Mouse (Mus musculus): ENCODE data around the gene Muc1. TPM values are rescaled to one million over a fixed set of nuclear protein-coding genes. Genes with fewer than 3 reads are reported as not detected.
A peak's percentile ranks its signal among the peaks of the same experiment; 100 is the strongest.

Gene Muc1
- polyA plus RNA-seq, 1 experiment from 2014 or later, result 0.30 TPM

DNA sequence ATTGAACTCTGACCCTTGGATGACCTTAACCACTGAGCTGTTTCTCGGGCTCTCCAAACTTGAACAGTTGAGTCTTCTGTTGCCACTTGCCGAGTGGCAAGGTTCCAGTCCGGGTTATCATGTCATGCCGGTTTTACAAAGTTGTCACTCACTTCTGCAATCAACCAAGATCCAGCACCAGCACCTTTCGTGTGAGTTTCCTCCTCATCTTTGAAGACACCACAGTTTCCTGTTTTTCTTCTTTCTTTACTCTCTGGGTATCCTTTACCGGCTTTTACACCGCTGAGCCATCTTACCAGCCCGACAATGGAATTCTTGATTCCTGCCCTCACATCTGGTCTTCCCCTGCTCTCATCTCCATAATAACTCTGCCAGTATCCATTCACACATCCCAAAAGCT, 38.4 kb upstream of the Muc1 start:
- no peak for DNase-seq (ENCODE audit: low spot score)
- H3K27me3 ChIP-seq (replicated peaks; ENCODE audit: control insufficient read depth, insufficient read depth, low read length), result no peaks in the 10 kb centered on the region
- H3K4me1 ChIP-seq (replicated peaks; ENCODE audit: control insufficient read depth, insufficient read depth, low read length), result peaks cover 9% of the 10 kb centered on the region
- no peak overlapping the region for H3K4me3 ChIP-seq (ENCODE audit: low read depth, low read length)
- ATAC-seq (replicated peaks; ENCODE audit: low FRiP score), result no peak
- no peak overlapping the region for H3K27ac ChIP-seq (ENCODE audit: low read depth, low read length)
- H3K36me3 ChIP-seq (ENCODE audit: control insufficient read depth, insufficient read depth, low read length), result no peaks in the 10 kb centered on the region
- 43% methylated on average over 8 of the region's 8 CpGs for WGBS
- no peak overlapping the region for H3K4me2 ChIP-seq
- H3K9ac ChIP-seq (ENCODE audit: low read depth, low read length), result no peak overlapping the region
- no peaks in the 10 kb centered on the region for H3K9me3 ChIP-seq (ENCODE audit: control insufficient read depth, low read length)

DNA sequence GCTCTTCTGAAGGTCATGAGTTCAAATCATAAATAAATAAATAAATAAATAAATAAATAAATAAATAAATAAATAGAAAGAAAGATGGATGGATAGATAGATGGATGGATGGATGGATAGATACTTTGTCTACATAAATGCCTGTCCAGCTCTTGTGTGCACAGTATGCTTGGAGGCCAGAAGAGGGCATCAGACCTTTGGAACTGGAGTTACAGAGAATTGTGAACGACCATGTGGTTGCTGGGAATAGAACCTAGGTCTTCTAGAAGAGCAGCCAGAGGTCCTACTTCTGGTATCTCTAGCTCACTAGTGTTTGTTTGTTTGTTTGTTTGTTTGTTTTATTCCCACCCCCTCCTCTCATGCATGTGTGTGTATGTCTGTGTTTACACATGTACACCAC, 35.5 kb upstream of the Muc1 start:
- no peak overlapping the region for H3K9ac ChIP-seq (ENCODE audit: low read depth, low read length)
- ATAC-seq (replicated peaks; ENCODE audit: low FRiP score) (no peak), DNase-seq (ENCODE audit: low spot score) (no peak)
- H3K4me2 ChIP-seq, result no peak overlapping the region
- WGBS, result 83% methylated on average over 1 of the region's 1 CpGs
- no peaks in the 10 kb centered on the region for H3K36me3 ChIP-seq (ENCODE audit: control insufficient read depth, insufficient read depth, low read length)
- H3K4me3 ChIP-seq (ENCODE audit: low read depth, low read length), result no peak overlapping the region
- H3K9me3 ChIP-seq (ENCODE audit: control insufficient read depth, low read length), result no peaks in the 10 kb centered on the region
- H3K4me1 ChIP-seq (replicated peaks; ENCODE audit: control insufficient read depth, insufficient read depth, low read length), result peaks cover 9% of the 10 kb centered on the region
- H3K27ac ChIP-seq (ENCODE audit: low read depth, low read length), result no peak overlapping the region
- H3K27me3 ChIP-seq (replicated peaks; ENCODE audit: control insufficient read depth, insufficient read depth, low read length), result no peaks in the 10 kb centered on the region

DNA sequence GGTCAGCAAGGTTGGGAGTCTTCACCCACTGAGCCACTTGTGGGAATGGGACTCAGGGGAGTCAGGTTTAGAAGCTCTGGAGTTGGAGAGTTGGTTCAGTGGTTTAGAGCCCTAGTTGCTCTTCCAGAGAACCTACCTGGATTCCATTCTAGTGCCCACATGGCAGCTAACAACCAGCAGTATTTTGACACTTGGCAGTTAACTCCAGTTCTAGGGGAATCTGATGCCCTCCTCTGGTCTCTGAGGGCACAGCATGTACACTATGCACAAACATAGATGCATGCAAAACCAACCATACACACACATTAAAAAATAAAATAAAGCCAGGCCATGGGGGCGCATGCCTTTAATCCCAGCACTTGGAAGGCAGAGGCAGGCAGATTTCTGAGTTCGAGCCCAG, 35.0 kb upstream of the Muc1 start:
- 85% methylated on average over 2 of the region's 2 CpGs for WGBS
- DNase-seq (ENCODE audit: low spot score) (no peak), ATAC-seq (replicated peaks; ENCODE audit: low FRiP score) (no peak)

DNA sequence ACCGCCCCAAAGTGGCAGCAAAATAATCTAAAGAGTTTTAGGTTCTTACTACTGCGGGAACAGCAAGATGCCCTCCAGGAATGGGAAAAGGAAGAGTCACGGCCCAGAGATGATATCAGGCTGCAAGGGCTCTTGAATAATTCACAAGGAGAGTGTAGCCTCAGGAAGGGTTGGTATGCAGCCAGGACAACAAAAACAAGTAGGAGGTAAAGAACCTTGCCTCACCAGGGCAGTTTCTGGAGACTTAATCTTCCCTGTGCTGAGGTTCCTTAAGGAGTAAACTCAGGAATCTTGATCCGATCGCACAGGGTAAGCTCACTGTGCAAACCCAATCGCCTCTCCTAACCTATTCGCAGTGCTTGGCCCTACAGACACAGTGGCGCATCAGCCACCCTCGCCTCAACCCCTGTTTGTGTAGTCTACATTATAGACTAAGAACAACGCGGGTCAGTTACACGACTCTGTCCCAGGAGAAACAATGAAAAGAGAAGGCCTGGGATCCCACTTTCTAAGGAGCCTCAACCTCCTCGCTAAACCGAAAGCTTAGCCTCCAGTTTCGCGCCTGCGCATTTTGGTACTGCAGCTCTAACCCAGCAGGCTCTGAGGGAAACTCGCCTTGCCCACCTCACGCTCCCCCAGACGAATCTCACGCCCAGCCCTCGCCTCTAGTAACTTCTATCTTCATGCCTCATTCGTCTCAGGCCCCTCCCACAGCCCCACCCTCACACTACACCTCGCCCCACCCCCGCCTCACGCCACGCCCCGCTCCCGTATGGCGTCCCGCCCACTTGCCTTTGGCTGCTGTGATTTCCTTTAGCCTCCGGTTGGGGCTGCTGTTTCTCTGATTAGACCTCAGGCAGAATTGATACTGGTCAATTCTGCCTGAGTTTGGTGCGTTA, 32.6 kb upstream of the Muc1 start:
- H3K4me1 ChIP-seq (replicated peaks; ENCODE audit: control insufficient read depth, insufficient read depth, low read length), result peaks cover 9% of the 10 kb centered on the region
- H3K9ac ChIP-seq (ENCODE audit: low read depth, low read length), result peak overlapping the region; percentile 75
- no peaks in the 10 kb centered on the region; the same call in 1 of the 2 replicates for H3K27me3 ChIP-seq (replicated peaks; ENCODE audit: control insufficient read depth, insufficient read depth, low read length)
- H3K27ac ChIP-seq (ENCODE audit: low read depth, low read length), result peak overlapping the region; percentile 87
- no peaks in the 10 kb centered on the region for H3K9me3 ChIP-seq (ENCODE audit: control insufficient read depth, low read length)
- no peaks in the 10 kb centered on the region for H3K36me3 ChIP-seq (ENCODE audit: control insufficient read depth, insufficient read depth, low read length)
- peak overlapping the region; percentile 59 for H3K4me3 ChIP-seq (ENCODE audit: low read depth, low read length)
- H3K4me2 ChIP-seq, result peak overlapping the region; percentile 90
- WGBS, result 8% methylated on average over 33 of the region's 33 CpGs
- peak; percentile 96 for ATAC-seq (replicated peaks; ENCODE audit: low FRiP score)
- peak; percentile 87 for DNase-seq (ENCODE audit: low spot score)

More for the DNA sequence above, 35.0 kb upstream of the Muc1 start:
- Histone ChIP-seq H3K4me1 (replicated peaks; ENCODE audit: control insufficient read depth, insufficient read depth, low read length) (peaks cover 9% of the 10 kb centered on the region), H3K27me3 (replicated peaks; ENCODE audit: control insufficient read depth, insufficient read depth, low read length) (no peaks in the 10 kb centered on the region; the same call in 1 of the 2 replicates), H3K4me2 (no peak overlapping the region), H3K27ac (ENCODE audit: low read depth, low read length) (no peak overlapping the region), H3K4me3 (ENCODE audit: low read depth, low read length) (no peak overlapping the region), H3K9me3 (ENCODE audit: control insufficient read depth, low read length) (no peaks in the 10 kb centered on the region), H3K36me3 (ENCODE audit: control insufficient read depth, insufficient read depth, low read length) (no peaks in the 10 kb centered on the region), H3K9ac (ENCODE audit: low read depth, low read length) (no peak overlapping the region)

DNA sequence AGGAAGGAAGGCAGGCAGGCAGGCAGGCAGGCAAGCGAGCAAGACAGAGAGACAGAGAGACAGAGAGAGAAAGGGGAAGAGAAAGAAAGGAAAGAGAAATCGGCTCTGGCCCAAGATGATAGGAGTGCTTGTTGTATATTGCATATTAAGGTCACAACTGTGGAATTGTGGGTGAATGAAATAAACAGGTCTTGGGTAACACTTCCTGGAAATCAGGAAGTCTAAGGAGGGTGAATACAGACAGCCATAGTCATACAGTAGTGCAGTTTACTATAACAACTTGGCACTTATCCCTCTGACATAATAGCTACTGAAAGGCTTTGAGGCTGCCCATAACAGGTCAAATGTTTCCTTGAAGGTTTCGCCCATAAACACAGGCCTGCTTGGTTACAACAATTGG, 29.0 kb upstream of the Muc1 start:
- Histone ChIP-seq H3K4me3 (ENCODE audit: low read depth, low read length) (no peak overlapping the region), H3K36me3 (ENCODE audit: control insufficient read depth, insufficient read depth, low read length) (peaks cover 4% of the 10 kb centered on the region; the same call in 1 of the 2 replicates), H3K27me3 (replicated peaks; ENCODE audit: control insufficient read depth, insufficient read depth, low read length) (no peaks in the 10 kb centered on the region; the same call in 1 of the 2 replicates), H3K4me2 (no peak overlapping the region), H3K9me3 (ENCODE audit: control insufficient read depth, low read length) (no peaks in the 10 kb centered on the region), H3K4me1 (replicated peaks; ENCODE audit: control insufficient read depth, insufficient read depth, low read length) (peaks cover 12% of the 10 kb centered on the region), H3K9ac (ENCODE audit: low read depth, low read length) (no peak overlapping the region), H3K27ac (ENCODE audit: low read depth, low read length) (no peak overlapping the region)
- 63% methylated on average over 3 of the region's 3 CpGs for WGBS
- ATAC-seq (replicated peaks; ENCODE audit: low FRiP score) (no peak), DNase-seq (ENCODE audit: low spot score) (no peak)

DNA sequence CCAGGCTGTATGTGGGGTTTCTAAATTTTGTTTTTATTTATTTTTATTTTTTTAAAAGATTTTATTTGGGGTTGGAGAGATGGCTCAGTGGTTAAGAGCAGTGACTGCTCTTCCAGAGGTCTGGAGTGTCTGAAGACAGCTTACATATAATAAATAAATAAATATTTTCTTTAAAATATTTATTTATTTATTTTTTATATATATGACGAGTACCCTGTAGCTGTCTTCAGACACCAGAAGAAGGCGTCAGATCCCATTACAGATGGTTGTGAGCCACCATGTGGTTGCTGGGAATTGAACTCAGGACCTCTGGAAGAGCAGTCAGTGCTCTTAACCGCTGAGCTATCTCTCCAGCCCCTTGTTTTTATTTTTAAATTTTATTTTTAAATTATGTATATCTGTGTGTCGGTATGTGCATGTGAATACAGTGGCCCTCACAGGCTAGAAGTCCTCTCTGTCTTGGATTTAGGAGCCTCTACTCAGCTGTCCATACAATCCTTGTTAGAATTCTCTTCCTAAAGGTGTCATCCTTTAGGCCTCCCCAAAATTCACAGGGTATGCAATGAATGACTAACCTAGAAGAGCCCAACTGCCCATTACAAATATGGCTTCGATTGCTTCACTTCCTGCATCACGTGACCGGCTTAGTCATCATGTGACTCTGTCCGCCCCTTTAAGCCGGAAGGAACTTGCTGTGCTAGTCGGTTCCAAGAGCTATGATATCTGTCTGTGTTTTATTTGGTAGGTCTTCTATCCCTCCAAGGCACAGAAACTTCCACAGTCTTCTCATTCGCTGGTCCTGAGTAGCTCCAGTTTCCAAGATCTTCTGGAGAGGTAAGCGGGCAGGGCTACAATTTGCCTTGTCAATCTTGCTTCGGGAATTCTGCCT, 26.4 kb upstream of the Muc1 start, which contains the start of gene Gba:
Gene Gba (plus strand): TSS at position 676 of the 889 bp plus-strand sequence.
- WGBS, result 26% methylated on average over 13 of the region's 13 CpGs
- no peaks in the 10 kb centered on the region; the same call in 1 of the 2 replicates for H3K27me3 ChIP-seq (replicated peaks; ENCODE audit: control insufficient read depth, insufficient read depth, low read length)
- H3K27ac ChIP-seq (ENCODE audit: low read depth, low read length), result peak within 1 kb of the TSS; percentile 5; the same call in 1 of the 2 replicates
- peak within 1 kb of the TSS; percentile 55 for H3K4me3 ChIP-seq (ENCODE audit: low read depth, low read length)
- H3K9ac ChIP-seq (ENCODE audit: low read depth, low read length), result peak within 1 kb of the TSS; percentile 55
- ATAC-seq (replicated peaks; ENCODE audit: low FRiP score) (peak; percentile 82), DNase-seq (ENCODE audit: low spot score) (peak; percentile 78)
- H3K4me1 ChIP-seq (replicated peaks; ENCODE audit: control insufficient read depth, insufficient read depth, low read length), result peaks cover 3% of the 10 kb centered on the region
- peak within 1 kb of the TSS; percentile 83 for H3K4me2 ChIP-seq
- H3K36me3 ChIP-seq (ENCODE audit: control insufficient read depth, insufficient read depth, low read length), result peaks cover 10% of the 10 kb centered on the region
- H3K9me3 ChIP-seq (ENCODE audit: control insufficient read depth, low read length), result no peaks in the 10 kb centered on the region

DNA sequence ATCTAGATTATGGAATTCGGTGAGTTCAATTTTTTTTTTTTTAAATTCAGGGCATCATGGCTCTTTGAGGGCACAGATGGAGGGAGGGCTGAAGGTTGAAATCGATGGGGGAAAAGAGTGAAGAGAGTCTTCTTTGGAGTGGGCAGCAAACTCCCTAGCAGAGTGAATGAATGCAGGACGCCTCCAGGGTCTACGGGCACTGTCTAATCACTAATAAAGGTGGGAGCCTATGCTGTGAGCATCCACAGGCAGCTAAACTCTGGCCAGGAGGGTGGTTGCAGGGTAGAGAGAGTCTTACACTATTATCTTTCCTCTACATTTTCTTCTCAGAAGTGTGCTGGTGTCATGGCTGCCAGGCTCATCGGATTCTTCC, 25.7 kb upstream of the Muc1 start:
- Histone ChIP-seq H3K27me3 (replicated peaks; ENCODE audit: control insufficient read depth, insufficient read depth, low read length) (no peaks in the 10 kb centered on the region; the same call in 1 of the 2 replicates), H3K4me1 (replicated peaks; ENCODE audit: control insufficient read depth, insufficient read depth, low read length) (peaks cover 3% of the 10 kb centered on the region), H3K27ac (ENCODE audit: low read depth, low read length) (peak overlapping the region; percentile 5; the same call in 1 of the 2 replicates), H3K4me2 (peak overlapping the region; percentile 83), H3K9me3 (ENCODE audit: control insufficient read depth, low read length) (no peaks in the 10 kb centered on the region), H3K9ac (ENCODE audit: low read depth, low read length) (peak overlapping the region; percentile 55), H3K4me3 (ENCODE audit: low read depth, low read length) (peak overlapping the region; percentile 55), H3K36me3 (ENCODE audit: control insufficient read depth, insufficient read depth, low read length) (peaks cover 16% of the 10 kb centered on the region)
- DNase-seq (ENCODE audit: low spot score) (no peak), ATAC-seq (replicated peaks; ENCODE audit: low FRiP score) (0 out of 2 replicates have a peak, but pooled peaks have one; percentile 40)
- WGBS, result 30% methylated on average over 5 of the region's 5 CpGs

DNA sequence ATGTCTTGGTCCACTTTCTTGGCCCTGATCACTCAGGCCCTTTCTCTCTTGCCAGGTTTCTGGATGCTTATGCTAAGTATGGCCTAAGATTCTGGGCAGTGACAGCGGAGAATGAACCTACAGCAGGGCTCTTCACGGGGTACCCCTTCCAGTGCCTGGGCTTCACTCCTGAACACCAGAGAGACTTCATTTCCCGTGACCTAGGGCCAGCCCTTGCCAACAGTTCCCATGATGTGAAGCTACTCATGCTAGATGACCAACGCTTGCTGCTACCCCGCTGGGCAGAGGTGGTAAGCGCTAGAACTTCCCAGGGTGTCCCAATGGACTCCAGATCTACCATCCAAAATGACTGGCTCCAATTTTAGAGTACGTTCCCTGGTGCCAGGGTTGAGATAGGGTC, 22.8 kb upstream of the Muc1 start:
- Histone ChIP-seq H3K27ac (ENCODE audit: low read depth, low read length) (no peak overlapping the region), H3K9me3 (ENCODE audit: control insufficient read depth, low read length) (no peaks in the 10 kb centered on the region), H3K4me1 (replicated peaks; ENCODE audit: control insufficient read depth, insufficient read depth, low read length) (peaks cover 3% of the 10 kb centered on the region), H3K27me3 (replicated peaks; ENCODE audit: control insufficient read depth, insufficient read depth, low read length) (no peaks in the 10 kb centered on the region), H3K4me3 (ENCODE audit: low read depth, low read length) (no peak overlapping the region), H3K4me2 (no peak overlapping the region), H3K9ac (ENCODE audit: low read depth, low read length) (no peak overlapping the region), H3K36me3 (ENCODE audit: control insufficient read depth, insufficient read depth, low read length) (peaks cover 39% of the 10 kb centered on the region)
- 88% methylated on average over 7 of the region's 7 CpGs for WGBS
- ATAC-seq (replicated peaks; ENCODE audit: low FRiP score) (no peak), DNase-seq (ENCODE audit: low spot score) (no peak)

All from liver, embryonic 11.5 days (tissue).